Mouse (Mus musculus) adrenal gland, adult 18-20 months (tissue): ENCODE measurements around the gene Rictor. TPM values are rescaled to one million over a fixed set of nuclear protein-coding genes. Genes with fewer than 3 reads are reported as not detected.
"Not testable (repeated sequence)": the region's sequence is repeated elsewhere in the genome, so short reads cannot be mapped to it uniquely, and the experiment has no call there.

ENCODE experiments used
- DNase-seq, 2 experiments: peaks; one replicate each; pipeline ENCODE4 v3.0.0; 2021 to 2022; ENCODE audit warnings: low spot score in 2 of 2
- total RNA-seq, 2 experiments: library from RNA; stranded (reverse); gene quantifications; 1 replicate in 1 of 2; 2 replicates in 1 of 2; pipeline ENCODE4 v1.2.3; 2021

The Rictor gene
- total RNA-seq, 2 experiments from 2014 or later = 18.9 to 26.6 TPM

DNA sequence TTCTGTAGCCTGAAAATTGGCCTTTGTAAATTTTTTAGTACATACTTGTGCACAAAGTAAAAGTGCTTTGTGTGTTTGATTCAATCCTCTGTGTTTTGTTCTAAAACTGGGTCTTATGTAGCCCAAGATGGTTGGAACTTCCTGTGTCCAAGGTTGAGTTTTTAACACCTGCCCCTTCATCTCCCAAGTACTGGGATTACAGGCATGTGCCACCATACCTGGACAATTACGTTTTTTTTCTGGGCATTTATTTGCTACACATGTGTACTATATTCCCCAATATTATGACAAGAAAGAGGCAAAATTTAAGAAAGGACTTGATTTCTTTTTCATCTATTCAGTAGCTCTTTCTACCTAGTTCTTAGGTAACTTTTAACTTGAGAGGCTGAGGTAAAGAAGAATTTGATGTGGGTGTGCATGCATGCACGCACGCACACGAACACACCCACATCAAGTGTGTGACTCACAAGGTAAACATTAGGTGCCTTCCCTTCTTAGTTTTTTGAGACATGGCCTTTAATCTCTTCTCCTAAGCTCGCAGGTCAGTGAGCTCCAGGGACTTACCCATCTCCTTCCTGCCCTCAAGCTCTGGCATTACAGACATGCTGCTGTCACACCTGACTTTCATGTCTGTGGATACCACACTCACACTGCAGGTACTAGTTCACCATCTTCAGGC is 18.1 kb downstream of the Rictor start:
- DNase-seq = no peak

DNA sequence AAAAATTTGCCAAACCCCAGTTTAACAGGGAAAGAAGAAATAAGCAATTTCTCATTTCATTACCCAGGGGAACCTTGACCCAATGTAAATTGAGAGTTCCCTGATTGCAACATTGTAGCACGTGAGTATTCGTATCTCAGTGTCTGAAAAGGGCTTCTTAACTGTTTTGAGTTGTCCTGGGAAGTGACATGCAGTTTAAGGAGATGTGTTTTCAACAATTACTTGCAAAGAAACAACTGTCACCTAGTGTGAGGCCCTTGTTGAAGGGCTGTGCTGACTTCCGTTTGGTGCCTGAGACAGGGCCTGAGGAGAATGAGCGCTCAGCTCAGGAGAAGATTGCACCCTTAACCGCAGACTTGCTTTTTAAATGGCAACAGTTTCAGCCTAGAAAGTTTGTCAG is 24.9 kb downstream of the Rictor start:
- peak in 1 of 2 experiments; percentile 22 for DNase-seq

DNA sequence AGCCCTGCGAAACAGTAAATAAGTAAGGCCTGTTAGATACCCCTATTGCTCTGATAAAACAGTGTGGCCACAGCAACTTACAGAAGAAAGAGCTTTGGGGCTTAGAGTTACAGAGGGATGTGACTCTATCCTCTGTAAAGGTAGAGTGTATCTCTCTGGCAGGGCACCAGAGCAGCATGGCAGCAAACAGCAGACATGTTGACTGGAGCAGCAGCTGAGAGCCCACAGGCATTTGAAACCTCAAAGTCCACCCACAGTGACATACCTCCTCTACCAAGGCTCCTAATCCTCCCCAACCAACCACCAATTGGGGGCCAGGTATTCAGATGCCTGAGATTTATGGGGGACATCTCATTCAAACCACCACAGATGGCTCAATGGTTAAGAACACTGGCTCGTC is 31.0 kb downstream of the Rictor start:
- no peak for DNase-seq

DNA sequence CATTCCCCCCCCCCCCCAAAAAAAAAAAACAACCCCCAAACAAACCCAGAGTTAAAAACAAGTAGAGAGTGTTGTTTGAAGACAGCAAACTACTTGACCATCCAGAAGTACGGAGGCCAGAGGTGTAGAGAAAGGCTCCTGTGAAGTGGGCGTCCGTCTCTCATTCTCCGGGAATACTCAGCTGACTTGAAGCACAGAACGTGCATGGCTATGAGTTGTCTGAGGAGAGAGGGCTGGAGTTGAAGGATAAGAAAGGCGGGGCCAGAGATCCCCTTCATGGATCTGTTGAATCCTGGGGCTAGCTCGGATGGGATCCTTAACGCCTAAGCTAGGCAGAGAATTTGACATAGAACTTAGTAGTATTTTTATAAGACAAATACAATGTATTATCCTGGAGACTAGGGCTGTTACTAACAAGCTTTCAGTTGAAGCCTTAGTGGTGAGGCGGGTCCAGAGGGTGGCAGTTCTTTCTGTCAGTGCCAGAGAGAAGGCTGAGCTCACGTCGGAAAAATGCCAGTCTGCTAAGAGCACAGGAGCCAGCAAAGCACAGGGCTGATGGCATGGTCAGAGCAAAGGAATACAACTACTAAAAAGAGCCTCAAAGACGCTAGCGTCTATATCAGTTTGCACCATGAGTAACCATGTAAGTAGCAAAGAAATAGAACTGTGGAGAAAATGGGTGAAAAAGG is 34.3 kb downstream of the Rictor start:
- DNase-seq = no peak

DNA sequence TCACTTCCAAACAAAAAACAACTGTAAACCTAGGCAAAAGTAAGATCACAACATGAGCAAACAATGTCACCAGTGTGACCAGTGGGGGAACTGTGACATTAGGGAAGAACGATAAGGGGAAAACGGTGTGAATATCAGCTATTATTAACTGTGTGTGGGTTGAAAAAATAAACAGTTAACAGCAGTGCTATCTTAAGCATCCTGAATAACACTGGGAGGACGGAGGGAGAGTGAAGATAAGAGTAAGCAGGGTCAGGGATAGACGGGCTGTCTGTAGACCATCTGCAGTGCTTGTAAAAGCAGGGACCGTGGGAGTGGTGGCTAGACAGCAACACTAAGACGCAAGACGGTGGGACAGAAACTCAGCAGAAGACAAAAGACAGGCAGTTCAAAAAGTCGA is 35.5 kb downstream of the Rictor start:
- no peak for DNase-seq

DNA sequence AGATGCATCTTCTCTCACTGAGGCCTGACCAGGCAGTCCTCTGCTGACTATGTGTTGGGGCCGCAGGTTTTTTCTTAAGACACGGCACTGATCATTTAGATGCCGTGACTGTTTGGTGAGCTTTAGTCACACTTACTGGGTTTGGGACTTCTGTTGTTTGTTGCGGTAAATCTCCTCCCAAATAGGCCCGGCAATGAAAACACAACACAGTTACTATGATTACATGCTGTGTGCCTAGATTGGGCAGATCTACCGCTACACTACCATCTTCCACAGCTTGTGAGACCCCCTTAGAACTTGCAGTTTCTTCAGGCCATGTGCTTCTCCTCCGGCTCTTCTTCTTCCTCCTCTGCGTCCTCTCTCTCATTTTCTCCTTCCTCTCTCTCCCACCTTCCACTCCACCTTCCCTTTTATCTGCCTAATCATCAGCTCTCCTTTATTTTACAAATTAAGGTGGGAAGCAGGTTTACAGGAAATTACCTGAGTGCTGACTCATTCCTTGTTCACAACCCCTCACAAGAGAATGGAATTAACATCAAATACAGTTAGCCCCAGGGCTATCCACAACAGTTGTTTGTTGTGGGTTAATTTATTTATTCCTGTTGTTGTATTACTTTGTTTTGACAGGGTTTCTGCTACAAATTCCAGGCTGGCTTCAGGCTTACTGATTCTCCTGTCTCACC is 38.3 kb downstream of the Rictor start:
- not testable (repeated sequence) for DNase-seq

DNA sequence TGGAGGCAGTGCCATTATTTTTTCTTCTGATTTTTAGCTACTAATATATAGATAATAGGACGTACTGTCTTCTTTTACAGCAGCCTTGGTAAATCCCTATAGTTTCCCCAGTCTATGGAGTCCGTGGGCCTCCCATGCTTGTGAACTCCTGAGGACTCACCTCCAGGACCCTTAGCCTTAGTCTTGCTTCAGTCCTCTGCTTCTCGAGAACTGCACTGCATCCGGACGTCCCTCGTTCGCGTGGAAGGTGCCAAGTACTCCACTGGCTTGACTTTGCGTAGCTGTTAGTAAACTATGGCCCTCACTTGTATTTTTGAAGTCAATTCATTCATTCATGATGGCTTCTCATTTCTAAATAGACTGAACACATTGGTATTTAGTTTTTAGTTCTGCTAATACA is 38.8 kb downstream of the Rictor start:
- DNase-seq = no peak

DNA sequence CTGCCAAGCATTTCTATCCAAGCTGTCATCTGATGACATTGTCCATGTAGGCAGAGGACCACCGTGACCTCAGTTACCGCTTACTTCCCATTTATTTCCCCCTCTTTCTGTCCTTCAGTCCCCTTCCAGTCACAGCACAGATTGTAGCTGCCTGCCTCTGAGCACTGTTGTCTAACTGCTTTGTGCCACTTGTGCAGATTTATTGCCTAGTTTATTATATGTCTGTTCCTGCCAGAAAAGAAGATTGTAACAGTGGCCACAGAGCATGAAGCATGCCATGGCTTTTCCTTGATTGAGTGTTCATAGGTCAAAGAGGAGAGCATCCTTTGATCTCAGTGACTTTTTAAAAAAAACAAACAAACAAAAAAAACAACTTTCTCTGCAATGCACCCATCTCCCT is 46.2 kb downstream of the Rictor start:
- DNase-seq = no peak

DNA sequence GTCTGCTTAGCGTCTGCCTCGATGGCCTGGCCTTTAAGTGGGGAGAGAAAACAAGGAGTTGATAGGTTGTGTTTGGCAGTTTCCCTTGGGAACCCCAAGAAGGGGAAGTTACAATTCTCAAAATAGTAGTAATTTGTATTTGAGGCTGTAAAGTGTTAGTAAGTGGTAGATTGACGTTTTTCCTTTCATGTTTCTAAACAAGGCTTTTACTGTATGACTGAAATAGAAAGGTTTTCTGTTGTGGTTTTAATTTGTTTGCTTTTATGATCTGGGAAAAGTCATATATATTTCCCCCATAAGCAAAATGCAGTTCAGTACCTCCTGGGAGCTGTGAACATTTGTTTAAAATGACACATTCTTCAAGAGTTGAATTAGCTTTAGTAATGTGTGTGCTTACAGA is 64.1 kb downstream of the Rictor start:
- no peak for DNase-seq

DNA sequence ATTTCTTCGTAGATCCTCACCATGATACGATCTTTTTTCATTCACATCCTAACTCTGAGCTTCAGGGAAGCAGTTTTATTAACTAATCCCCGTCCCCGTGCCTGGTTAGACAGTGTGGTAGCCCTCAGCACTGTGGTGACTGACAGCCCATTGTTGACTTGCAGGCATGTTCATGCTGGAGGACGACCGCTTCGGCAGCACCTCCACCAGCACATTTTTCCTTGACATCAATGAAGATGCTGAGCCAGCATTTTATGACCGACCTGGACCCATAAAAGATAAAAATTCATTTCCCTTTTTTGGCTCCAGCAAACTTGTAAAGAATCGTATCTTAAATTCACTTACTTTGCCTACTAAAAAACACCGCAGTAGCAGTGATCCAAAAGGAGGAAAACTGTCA is 78.0 kb downstream of the Rictor start:
- no peak for DNase-seq

DNA sequence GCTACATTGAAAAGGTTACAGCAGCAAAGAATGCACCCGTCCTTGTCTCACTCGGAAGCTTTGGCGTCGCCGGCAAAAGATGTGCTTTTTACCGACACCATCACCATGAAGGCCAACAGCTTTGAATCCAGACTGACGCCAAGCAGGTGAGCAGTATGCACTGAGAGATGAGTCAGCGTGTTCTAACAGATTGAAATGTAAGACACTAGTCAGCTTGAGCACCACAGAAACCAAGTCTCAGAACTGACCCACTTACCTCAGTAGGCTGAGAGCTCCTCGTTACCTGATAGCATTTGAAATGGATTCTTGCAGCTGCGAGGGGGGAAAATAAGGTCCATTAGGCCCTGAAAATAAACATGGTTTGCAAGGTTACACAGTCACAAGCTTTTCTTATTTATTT is 79.1 kb downstream of the Rictor start:
- DNase-seq = no peak

DNA sequence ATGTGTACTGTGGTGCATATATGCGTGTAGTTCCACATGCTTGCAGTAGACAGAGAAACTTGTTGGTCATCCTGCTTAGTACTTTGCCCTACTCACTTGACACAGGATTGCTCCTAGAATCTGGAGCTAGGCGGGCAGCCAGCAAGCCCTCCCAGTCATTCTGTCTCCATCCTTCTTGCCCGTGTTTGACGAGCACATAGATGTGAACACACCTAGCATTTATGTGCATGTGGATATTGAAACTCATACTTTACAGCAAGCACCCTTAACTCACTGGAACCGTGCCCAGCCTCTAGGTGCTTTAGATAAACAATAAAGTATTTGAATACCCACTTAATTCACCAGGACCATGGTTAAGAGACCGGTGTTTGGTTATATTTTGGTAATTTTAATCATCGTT is 81.8 kb downstream of the Rictor start:
- DNase-seq = no peak

DNA sequence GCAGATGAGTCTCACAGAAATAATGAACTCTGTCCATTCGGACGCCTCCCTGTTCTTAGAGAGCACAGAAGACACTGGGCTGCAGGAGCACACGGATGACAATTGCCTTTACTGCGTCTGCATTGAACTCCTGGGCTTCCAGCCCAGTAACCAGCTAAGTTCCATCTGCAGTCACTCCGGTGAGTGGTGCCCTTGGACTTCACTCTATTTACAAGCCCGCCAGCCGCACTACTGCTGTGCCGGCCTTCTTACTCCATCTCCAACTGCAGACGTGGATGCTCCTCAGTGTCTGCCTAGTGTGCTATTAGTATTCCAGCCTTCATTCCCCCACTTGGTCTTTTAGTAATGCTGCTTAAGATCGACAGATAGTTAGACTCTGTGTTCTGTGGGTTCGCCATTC is 83.5 kb downstream of the Rictor start:
- DNase-seq = no peak

DNA sequence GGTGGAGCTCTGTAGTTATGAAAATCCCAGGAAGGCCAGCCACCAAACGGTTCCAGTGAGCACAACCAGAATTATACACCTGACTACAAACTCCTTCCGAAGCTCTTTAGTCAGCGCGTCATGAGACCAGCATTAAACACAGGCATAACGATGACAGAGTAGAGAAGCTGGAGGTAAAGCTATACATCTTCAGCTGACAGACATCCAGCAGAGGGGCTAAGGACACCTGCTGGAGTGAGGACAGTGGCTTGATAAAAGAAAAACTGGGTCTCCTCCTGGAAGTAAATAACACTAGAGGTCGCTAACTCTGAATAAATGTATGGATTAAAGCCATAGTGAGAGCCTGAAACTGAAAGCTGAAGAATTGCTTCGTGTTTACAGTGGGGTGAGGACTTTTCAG is 84.7 kb downstream of the Rictor start:
- DNase-seq = no peak

DNA sequence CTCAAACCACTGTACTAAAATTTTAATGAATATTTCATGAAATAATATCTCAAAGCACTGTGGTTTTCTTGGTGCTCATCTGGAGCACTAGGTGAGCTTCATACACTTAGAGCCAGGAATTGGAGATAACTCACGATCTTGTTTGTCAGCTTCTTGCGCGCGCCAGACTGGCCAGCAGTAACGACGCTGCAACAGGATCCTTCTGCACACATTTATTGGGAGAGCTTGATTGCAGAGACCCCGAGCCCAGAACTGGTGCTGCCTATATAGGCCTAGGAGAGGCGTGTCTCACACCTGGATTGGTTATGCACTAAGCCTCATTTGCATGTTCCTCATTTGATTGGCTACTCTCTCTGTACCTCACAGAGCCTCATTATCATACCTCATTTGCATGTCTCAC is 93.0 kb downstream of the Rictor start:
- not testable (repeated sequence) for DNase-seq

DNA sequence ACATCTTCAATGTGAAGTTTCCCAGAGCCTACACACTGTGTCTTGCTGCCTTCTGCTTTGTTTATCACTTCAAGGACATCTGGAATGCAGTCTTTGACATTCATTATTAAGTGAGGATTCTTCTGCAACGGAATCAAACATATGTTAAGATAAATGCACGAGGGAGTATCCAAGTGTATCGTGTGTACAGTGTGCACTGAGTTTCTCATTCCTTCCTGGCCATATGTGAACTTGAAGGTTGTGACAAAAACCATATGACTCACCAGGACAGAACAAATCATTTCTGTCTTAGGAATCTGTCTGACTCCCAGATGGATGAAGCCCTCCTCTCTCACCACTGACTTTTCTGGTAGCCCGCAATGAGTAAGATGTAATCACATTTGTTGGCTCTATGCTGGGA is 107.6 kb downstream of the Rictor start:
- DNase-seq = no peak

DNA sequence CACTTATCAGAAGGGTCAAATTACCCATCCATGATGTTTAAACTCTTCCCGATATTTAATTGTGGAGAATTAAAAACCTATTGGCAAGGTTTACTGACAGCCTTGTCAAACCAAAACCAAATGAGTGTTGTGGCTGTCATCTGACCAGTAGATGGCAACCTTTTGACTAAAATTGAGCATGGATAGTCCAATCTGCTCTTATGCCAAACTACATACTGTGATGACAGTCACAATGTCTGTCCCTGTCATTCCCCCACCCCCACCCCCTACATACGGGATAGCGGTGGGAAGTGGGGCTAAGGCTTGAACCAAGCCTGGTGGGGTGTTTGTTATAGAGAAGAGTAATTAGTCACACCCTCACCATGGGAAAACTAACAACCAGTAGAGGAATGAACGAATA is 132.0 kb downstream of the Rictor start:
- no peak for DNase-seq

DNA sequence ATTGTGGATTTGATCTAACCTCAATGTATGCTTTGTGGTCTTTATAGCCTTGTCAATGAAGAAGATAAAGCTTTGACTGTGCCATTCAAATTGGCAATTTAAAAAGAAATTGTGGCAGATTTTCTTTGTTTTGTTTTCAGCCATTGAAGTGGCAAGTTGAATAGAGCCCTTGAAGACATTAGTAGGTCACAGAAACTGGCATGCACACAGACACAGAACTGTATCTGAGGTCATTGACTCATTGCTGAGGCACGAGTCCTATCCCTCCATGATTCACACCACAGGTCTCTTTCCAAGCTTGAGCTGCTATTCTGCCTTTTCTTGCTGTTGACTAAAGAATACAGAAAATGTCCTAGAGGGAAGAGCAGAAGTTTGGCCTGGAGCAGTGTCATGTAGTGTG is 141.7 kb downstream of the Rictor start:
- no peak for DNase-seq
